Mouse (Mus musculus) liver, embryonic 16.5 days (tissue): Measurements from ENCODE around the gene Ntng1. TPM values are rescaled to one million over a fixed set of nuclear protein-coding genes. Genes with fewer than 3 reads are reported as not detected.

ENCODE experiments used
- ATAC-seq: fragments of 200-750 bp; cut with Nextera tagmentation; 2 replicates; pipeline ENCODE4 v1.8.0; 2017; ENCODE audit warnings: low read depth, mild to moderate bottlenecking, moderate number of reproducible peaks, moderate library complexity
- H3K27ac ChIP-seq: fragments of 300-500 bp; sonication (generic); 2 replicates; pipeline ENCODE4 v1.5.1; 2014; ENCODE audit warnings: mild to moderate bottlenecking, low read length
- H3K27me3 ChIP-seq: fragments of 300-500 bp; sonication (generic); 2 replicates; pipeline ENCODE4 v1.6.1; 2014; ENCODE audit warnings: low read depth, low read length, mixed read lengths; ENCODE audit not compliant: control insufficient read depth, insufficient read depth
- H3K36me3 ChIP-seq: fragments of 300-500 bp; sonication (generic); 2 replicates; pipeline ENCODE4 v1.6.1; 2014; ENCODE audit warnings: mild to moderate bottlenecking; ENCODE audit not compliant: control insufficient read depth, insufficient read depth
- H3K4me1 ChIP-seq: fragments of 300-500 bp; sonication (generic); 2 replicates; pipeline ENCODE4 v1.6.1; 2014; ENCODE audit warnings: low read depth, low read length, mixed read lengths; ENCODE audit not compliant: control insufficient read depth
- H3K4me2 ChIP-seq: fragments of 300-500 bp; sonication (generic); 2 replicates; pipeline ENCODE4 v1.6.1; 2014; ENCODE audit warnings: low read depth, low read length, mixed read lengths
- H3K4me3 ChIP-seq: fragments of 300-500 bp; sonication (generic); 2 replicates; pipeline ENCODE4 v1.5.1; 2014; ENCODE audit warnings: low read depth, mild to moderate bottlenecking, low read length
- H3K9ac ChIP-seq: fragments of 300-500 bp; sonication (generic); 2 replicates; pipeline ENCODE4 v1.6.1; 2014; ENCODE audit warnings: low read depth, low read length
- H3K9me3 ChIP-seq: fragments of 300-500 bp; sonication (generic); replicated peaks from 2 replicates; pipeline ENCODE4 v1.6.1; 2016; ENCODE audit warnings: low read length; ENCODE audit not compliant: control insufficient read depth
- WGBS: fragments of 180-500 bp; shearing (Covaris S2); extraction: QIAGEN DNeasy Blood & Tissue Kit; methylation state at CpG from one replicate; pipeline ENCODE4 v1.1.7; 2014; ENCODE audit not compliant: insufficient replicate concordance; 5-methylcytosine and 5-hydroxymethylcytosine counted together
- polyA plus RNA-seq: library from polyadenylated mRNA; unstranded; fragments of >200 nt; fragmentation: Nextera tagmentation; extraction: Ambion mirVana; gene quantifications from 2 replicates; pipeline ENCODE4 v1.2.1, GENCODE M21; 2015

Ntng1 gene
- polyA plus RNA-seq, 1 experiment from 2014 or later: 0.04 TPM

- no peak overlapping the region for H3K4me3 ChIP-seq
- no peaks in the 10 kb centered on the region for H3K9me3 ChIP-seq
- 57% methylated on average over 8 of the region's 8 CpGs for WGBS
- ATAC-seq: no peak
- no peak overlapping the region for H3K4me2 ChIP-seq
- H3K9ac ChIP-seq: no peak overlapping the region
- H3K36me3 ChIP-seq: no peaks in the 10 kb centered on the region
- no peaks in the 10 kb centered on the region for H3K27me3 ChIP-seq
- H3K27ac ChIP-seq: no peak overlapping the region
- H3K4me1 ChIP-seq: no peaks in the 10 kb centered on the region
These were observed 225.7 kb downstream of the Ntng1 start for GRCm38 (mm10) chr3:109917926-109918694.

DNA sequence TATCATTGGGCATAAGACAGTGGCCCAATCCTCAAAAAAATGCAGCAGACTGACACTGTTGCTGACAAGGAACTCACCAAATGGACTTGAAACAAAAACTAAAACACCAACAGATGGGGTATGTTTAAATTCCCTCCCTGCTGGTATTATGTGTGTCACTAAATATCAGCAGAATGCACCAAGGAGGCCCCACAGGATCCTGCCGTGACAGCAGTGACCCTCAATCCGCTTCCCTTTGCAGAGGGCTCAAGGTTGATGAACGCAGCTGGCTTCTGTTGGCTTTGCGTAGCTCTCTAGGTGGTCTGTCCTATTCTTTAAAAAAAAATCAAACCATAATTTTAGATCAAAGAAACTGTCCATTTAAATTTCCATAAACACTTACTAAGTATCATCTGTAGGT, 226.7 kb downstream of the Ntng1 start:
- Histone ChIP-seq H3K4me1 (no peaks in the 10 kb centered on the region), H3K9me3 (no peaks in the 10 kb centered on the region), H3K27me3 (no peaks in the 10 kb centered on the region), H3K27ac (no peak overlapping the region), H3K36me3 (no peaks in the 10 kb centered on the region), H3K9ac (no peak overlapping the region), H3K4me3 (no peak overlapping the region), H3K4me2 (no peak overlapping the region)
- no peak for ATAC-seq
- WGBS: 69% methylated on average over 4 of the region's 4 CpGs

- Histone ChIP-seq H3K4me2 (no peak overlapping the region), H3K27ac (no peak overlapping the region), H3K4me1 (no peaks in the 10 kb centered on the region), H3K9ac (no peak overlapping the region), H3K9me3 (no peaks in the 10 kb centered on the region), H3K27me3 (no peaks in the 10 kb centered on the region), H3K36me3 (no peaks in the 10 kb centered on the region), H3K4me3 (no peak overlapping the region)
- WGBS: 47% methylated on average over 5 of the region's 5 CpGs
- no peak for ATAC-seq
These were observed 229.6 kb downstream of the Ntng1 start for GRCm38 (mm10) chr3:109914226-109914625.

DNA sequence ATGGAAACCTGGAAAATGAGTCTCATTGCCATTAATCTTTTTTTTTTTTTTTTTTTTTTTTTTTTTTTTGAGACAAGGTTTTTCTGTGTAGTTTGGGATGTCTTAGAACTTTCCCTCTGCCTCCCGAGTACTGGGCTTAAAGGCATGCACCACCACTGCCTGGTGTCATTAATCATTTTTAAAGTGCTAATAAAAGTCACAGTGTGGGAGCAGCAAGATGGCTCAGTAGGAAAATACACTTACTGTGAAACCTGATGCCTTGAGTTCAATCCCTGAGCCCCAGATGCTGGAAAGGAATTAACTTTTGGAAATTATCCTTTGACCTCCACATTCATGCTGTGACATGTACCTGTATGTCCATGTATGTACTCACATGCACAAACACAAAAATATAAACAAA, 253.2 kb downstream of the Ntng1 start:
- WGBS: 11% methylated on average over 1 of the region's 1 CpGs
- Histone ChIP-seq H3K27me3 (no peaks in the 10 kb centered on the region), H3K4me2 (no peak overlapping the region), H3K36me3 (no peaks in the 10 kb centered on the region), H3K9me3 (no peaks in the 10 kb centered on the region), H3K27ac (no peak overlapping the region), H3K4me3 (no peak overlapping the region), H3K9ac (no peak overlapping the region), H3K4me1 (no peaks in the 10 kb centered on the region)
- ATAC-seq: no peak

DNA sequence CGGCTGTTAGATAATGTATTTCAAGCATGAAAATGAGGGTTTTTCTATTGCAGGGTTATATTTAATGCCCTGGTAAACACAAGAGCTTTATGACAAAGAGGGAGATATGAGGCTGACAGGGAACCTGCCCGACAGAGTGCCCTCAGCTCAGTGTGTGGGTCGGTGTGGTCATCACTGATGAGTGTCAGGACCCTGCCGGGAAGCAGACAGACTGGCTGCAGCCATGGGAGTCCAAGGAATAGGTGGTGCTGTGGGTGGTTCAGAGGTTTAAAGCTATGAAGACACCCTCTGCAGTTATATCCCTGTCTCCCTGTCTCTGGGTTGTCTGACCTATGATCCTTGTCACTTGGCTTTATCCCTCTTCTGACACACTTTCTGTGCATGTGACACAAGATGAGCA, 258.1 kb downstream of the Ntng1 start:
- Histone ChIP-seq H3K9ac (no peak overlapping the region), H3K27me3 (no peaks in the 10 kb centered on the region), H3K4me3 (no peak overlapping the region), H3K9me3 (no peaks in the 10 kb centered on the region), H3K4me2 (no peak overlapping the region), H3K27ac (no peak overlapping the region), H3K36me3 (no peaks in the 10 kb centered on the region), H3K4me1 (no peaks in the 10 kb centered on the region)
- no peak for ATAC-seq
- WGBS: 55% methylated on average over 4 of the region's 4 CpGs

GRCm38 (mm10) chr3:109879061-109879460, 264.8 kb downstream of the Ntng1 start:
- no peak overlapping the region for H3K4me2 ChIP-seq
- no peaks in the 10 kb centered on the region for H3K4me1 ChIP-seq
- H3K27me3 ChIP-seq: no peaks in the 10 kb centered on the region
- no peaks in the 10 kb centered on the region for H3K9me3 ChIP-seq
- ATAC-seq: no peak
- WGBS: 50% methylated on average over 4 of the region's 4 CpGs
- no peak overlapping the region for H3K27ac ChIP-seq
- no peak overlapping the region for H3K9ac ChIP-seq
- no peak overlapping the region for H3K4me3 ChIP-seq
- H3K36me3 ChIP-seq: no peaks in the 10 kb centered on the region

- 72% methylated on average over 17 of the region's 17 CpGs for WGBS
- Histone ChIP-seq H3K4me2 (no peak overlapping the region), H3K4me3 (no peak overlapping the region), H3K9ac (no peak overlapping the region), H3K4me1 (no peaks in the 10 kb centered on the region), H3K36me3 (no peaks in the 10 kb centered on the region), H3K9me3 (no peaks in the 10 kb centered on the region), H3K27me3 (no peaks in the 10 kb centered on the region), H3K27ac (no peak overlapping the region)
- no peak; the same call in 1 of the 2 replicates for ATAC-seq
These were observed 271.8 kb downstream of the Ntng1 start for GRCm38 (mm10) chr3:109871986-109872385.

DNA sequence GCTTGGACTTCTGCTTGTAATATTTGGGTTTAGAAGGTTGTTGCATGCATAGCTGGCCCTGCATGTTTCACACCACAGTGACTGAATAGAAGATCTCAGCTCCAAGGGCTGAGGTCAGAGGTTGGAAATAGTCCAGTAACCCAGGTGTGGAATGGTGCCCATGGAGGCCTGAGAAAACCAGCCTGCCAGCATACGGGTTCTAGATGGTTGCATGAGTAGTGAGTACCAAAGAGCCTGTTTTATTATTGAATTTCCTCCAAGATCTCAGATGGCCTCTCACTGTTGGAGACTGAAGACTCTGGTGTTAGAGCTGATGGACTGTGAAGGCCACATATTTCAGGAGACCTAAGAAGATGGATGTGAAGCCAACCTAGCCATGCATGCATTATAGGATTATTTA, 285.5 kb downstream of the Ntng1 start:
- Histone ChIP-seq H3K4me1 (no peaks in the 10 kb centered on the region), H3K4me3 (no peak overlapping the region), H3K9ac (no peak overlapping the region), H3K9me3 (no peaks in the 10 kb centered on the region), H3K27ac (no peak overlapping the region), H3K36me3 (no peaks in the 10 kb centered on the region), H3K4me2 (no peak overlapping the region), H3K27me3 (no peaks in the 10 kb centered on the region)
- WGBS: 64% methylated on average over 1 of the region's 1 CpGs
- ATAC-seq: no peak

DNA sequence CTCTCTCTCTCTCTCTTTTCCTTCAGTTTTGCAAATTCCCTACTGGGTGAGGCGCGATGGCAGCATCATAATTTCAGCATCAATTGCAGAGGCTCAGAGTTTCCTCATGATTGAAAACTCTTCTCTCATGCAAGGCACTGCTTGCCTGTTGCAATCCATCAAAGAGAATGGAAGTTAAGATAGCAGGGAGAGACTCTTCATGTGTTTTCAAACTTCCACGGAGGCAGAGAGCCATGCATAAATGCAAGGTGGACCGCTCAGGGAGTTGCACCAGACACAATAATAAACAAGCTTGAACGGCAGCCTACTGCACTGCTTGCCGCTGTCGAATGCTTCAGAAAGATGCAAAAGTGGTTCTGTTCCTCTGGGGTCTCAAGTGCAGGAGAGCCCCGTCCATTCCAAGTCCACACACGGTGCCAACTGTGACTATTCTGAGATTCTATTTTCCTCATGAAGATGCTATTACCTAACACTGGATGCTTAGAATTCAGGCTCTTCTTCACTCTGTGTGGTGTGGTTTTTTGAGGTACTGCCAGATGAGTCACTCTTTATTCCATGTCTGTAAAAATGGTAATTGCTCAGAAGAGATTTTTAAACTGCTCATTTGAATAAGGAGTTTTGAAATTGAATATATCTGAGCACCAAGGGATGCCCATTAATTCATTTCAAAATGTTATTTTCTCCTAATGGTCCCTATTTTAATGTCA, 289.2 kb downstream of the Ntng1 start:
- Histone ChIP-seq H3K36me3 (no peaks in the 10 kb centered on the region), H3K27ac (no peak overlapping the region), H3K9ac (no peak overlapping the region), H3K4me2 (no peak overlapping the region), H3K27me3 (no peaks in the 10 kb centered on the region), H3K4me3 (no peak overlapping the region), H3K4me1 (no peaks in the 10 kb centered on the region), H3K9me3 (no peaks in the 10 kb centered on the region)
- ATAC-seq: no peak
- 65% methylated on average over 9 of the region's 9 CpGs for WGBS
